Mouse (Mus musculus) liver, adult 2 months (tissue): ENCODE data around the gene Itih4.

Experiments used
- CTCF ChIP-seq: fragments of 200-500 bp; IDR thresholded peaks from 2 replicates; pipeline ENCODE4 v1.5.1; 2011; ENCODE audit warnings: low read depth, low read length, control low read depth
- POLR2A ChIP-seq: fragments of 200-500 bp; IDR thresholded peaks from 2 replicates; pipeline ENCODE4 v1.6.1; 2011; ENCODE audit warnings: low read length, control low read depth; ENCODE audit not compliant: insufficient read depth; ENCODE audit errors: extremely low read depth

- TF ChIP-seq CTCF (no peak), POLR2A (no peak)
Observed at GRCm38 (mm10) chr14:30902628-30903027, 16.4 kb downstream of the Itih4 start.
